Mouse (Mus musculus): ENCODE data around the gene AA986860.

The AA986860 gene

GRCm38 (mm10) chr1:130775691-130776331 lies 44.0 kb downstream of the AA986860 start:
- DNase-seq (ENCODE audit: low spot score in 2 of 2) = no peak

GRCm38 (mm10) chr1:130776645-130777044 lies 44.9 kb downstream of the AA986860 start:
- DNase-seq (ENCODE audit: low spot score in 2 of 2) = no peak

- DNase-seq (ENCODE audit: low spot score in 2 of 2) = no peak
Observed at GRCm38 (mm10) chr1:130779867-130780266, 48.1 kb downstream of the AA986860 start.

GRCm38 (mm10) chr1:130784054-130784453 lies 52.3 kb downstream of the AA986860 start:
- DNase-seq (ENCODE audit: low spot score in 2 of 2) = no peak

GRCm38 (mm10) chr1:130787001-130787400 lies 55.2 kb downstream of the AA986860 start:
- no peak for DNase-seq (ENCODE audit: low spot score in 2 of 2)

GRCm38 (mm10) chr1:130789512-130790451 lies 58.0 kb downstream of the AA986860 start:
- DNase-seq (ENCODE audit: low spot score in 2 of 2) = no peak

Measured in urinary bladder, postnatal 36 days (tissue).